Mouse (Mus musculus) C2C12 (cell line): ENCODE results near the gene Nrxn1. TPM values are rescaled to one million over a fixed set of nuclear protein-coding genes. Genes with fewer than 3 reads are reported as not detected.

ENCODE experiments used
- H3K27me3 ChIP-seq: one replicate; pipeline ENCODE4 v1.6.1; 2011; ENCODE audit not compliant: control insufficient read depth, insufficient read depth, insufficient read length
- H3K36me3 ChIP-seq: one replicate; pipeline ENCODE4 v1.6.1; 2011; ENCODE audit not compliant: control insufficient read depth, insufficient read depth
- H3K4me3 ChIP-seq: one replicate; pipeline ENCODE4 v1.5.1; 2011; ENCODE audit warnings: mild to moderate bottlenecking, control low read depth; ENCODE audit not compliant: poor library complexity, insufficient read depth, severe bottlenecking
- H3K79me2 ChIP-seq: one replicate; pipeline ENCODE4 v1.6.1; 2011; ENCODE audit not compliant: control insufficient read depth, insufficient read depth
- H3K79me3 ChIP-seq: one replicate; pipeline ENCODE4 v1.6.1; 2011; ENCODE audit warnings: low read depth, control low read depth
- H3ac ChIP-seq: one replicate; pipeline ENCODE3; 2011; ENCODE audit warnings: low read depth; ENCODE audit not compliant: control insufficient read depth, insufficient read length
- CEBPB ChIP-seq: IDR thresholded peaks from one replicate; pipeline ENCODE4 v1.6.1; 2011; ENCODE audit warnings: low read depth, mild to moderate bottlenecking, control low read depth, moderate library complexity
- CTCF ChIP-seq: IDR thresholded peaks from one replicate; pipeline ENCODE4 v1.5.1; 2011; ENCODE audit not compliant: control insufficient read depth, insufficient read depth, insufficient read length
- FOSL1 ChIP-seq: IDR thresholded peaks from one replicate; pipeline ENCODE4 v1.8.0; 2011; ENCODE audit warnings: mild to moderate bottlenecking, low read length; ENCODE audit not compliant: poor library complexity, insufficient read depth, severe bottlenecking
- MAX ChIP-seq: IDR thresholded peaks from one replicate; pipeline ENCODE4 v1.6.1; 2011; ENCODE audit warnings: mild to moderate bottlenecking, control low read depth
- MYOD1 ChIP-seq: IDR thresholded peaks from one replicate; pipeline ENCODE4 v1.6.1; 2011; ENCODE audit warnings: low read depth; ENCODE audit not compliant: control insufficient read depth, insufficient read length
- MYOG ChIP-seq: IDR thresholded peaks from one replicate; pipeline ENCODE4 v1.6.1; 2011; ENCODE audit not compliant: control insufficient read depth, insufficient read length; ENCODE audit errors: extremely low read depth
- USF1 ChIP-seq: IDR thresholded peaks from one replicate; pipeline ENCODE4 v1.6.1; 2011; ENCODE audit warnings: low read depth, mild to moderate bottlenecking, control low read depth, moderate library complexity
- polyA plus RNA-seq: library from polyadenylated mRNA; unstranded; fragments of >200 nt; fragmentation: generic; extraction: Trizol; gene quantifications from one replicate; pipeline ENCODE4 v1.2.1, GENCODE M21; 2012; ENCODE audit warnings: missing spikeins

The Nrxn1 gene
- polyA plus RNA-seq, 1 experiment: 0.22 TPM

- Histone ChIP-seq H3K79me3 (no peaks in the 10 kb centered on the region), H3K79me2 (no peaks in the 10 kb centered on the region), H3K27me3 (no peaks in the 10 kb centered on the region), H3ac (no peak overlapping the region), H3K4me3 (no peak overlapping the region), H3K36me3 (no peaks in the 10 kb centered on the region)
- TF ChIP-seq CTCF: no peak
- no peak for TF ChIP-seq CEBPB
- no peak for TF ChIP-seq FOSL1
- no peak for TF ChIP-seq USF1
- TF ChIP-seq MYOG: no peak
- no peak for TF ChIP-seq MYOD1
- no peak for TF ChIP-seq MAX
These were observed 280.4 kb downstream of the Nrxn1 start for GRCm38 (mm10) chr17:90812485-90812884.

- no peaks in the 10 kb centered on the region for H3K36me3 ChIP-seq
- no peaks in the 10 kb centered on the region for H3K79me3 ChIP-seq
- no peak overlapping the region for H3K4me3 ChIP-seq
- no peaks in the 10 kb centered on the region for H3K79me2 ChIP-seq
- no peaks in the 10 kb centered on the region for H3K27me3 ChIP-seq
- H3ac ChIP-seq: no peak overlapping the region
- no peak for TF ChIP-seq MAX
- TF ChIP-seq CTCF: peak; percentile 18
These were observed 283.4 kb downstream of the Nrxn1 start for GRCm38 (mm10) chr17:90809197-90810163.

GRCm38 (mm10) chr17:90808256-90808655, 284.6 kb downstream of the Nrxn1 start:
- Histone ChIP-seq H3K36me3 (no peaks in the 10 kb centered on the region), H3K79me2 (no peaks in the 10 kb centered on the region), H3ac (no peak overlapping the region), H3K79me3 (no peaks in the 10 kb centered on the region), H3K4me3 (no peak overlapping the region), H3K27me3 (no peaks in the 10 kb centered on the region)
- TF ChIP-seq CEBPB (no peak), MYOG (no peak), MYOD1 (no peak), CTCF (no peak), USF1 (no peak), FOSL1 (no peak), MAX (no peak)

GRCm38 (mm10) chr17:90807199-90807598, 285.7 kb downstream of the Nrxn1 start:
- Histone ChIP-seq H3K4me3 (no peak overlapping the region), H3K36me3 (no peaks in the 10 kb centered on the region), H3K27me3 (no peaks in the 10 kb centered on the region), H3K79me3 (no peaks in the 10 kb centered on the region), H3ac (no peak overlapping the region), H3K79me2 (no peaks in the 10 kb centered on the region)
- no peak for TF ChIP-seq FOSL1
- TF ChIP-seq MAX: no peak
- TF ChIP-seq CEBPB: no peak
- TF ChIP-seq USF1: no peak
- no peak for TF ChIP-seq MYOD1
- TF ChIP-seq MYOG: no peak
- TF ChIP-seq CTCF: no peak

GRCm38 (mm10) chr17:90798689-90799088, 294.2 kb downstream of the Nrxn1 start:
- H3ac ChIP-seq: no peak overlapping the region
- no peaks in the 10 kb centered on the region for H3K79me3 ChIP-seq
- no peaks in the 10 kb centered on the region for H3K27me3 ChIP-seq
- no peaks in the 10 kb centered on the region for H3K36me3 ChIP-seq
- no peak overlapping the region for H3K4me3 ChIP-seq
- no peaks in the 10 kb centered on the region for H3K79me2 ChIP-seq
- TF ChIP-seq CTCF (no peak), MYOG (no peak), FOSL1 (no peak)

- Histone ChIP-seq H3K27me3 (no peaks in the 10 kb centered on the region), H3K36me3 (no peaks in the 10 kb centered on the region), H3K79me3 (no peaks in the 10 kb centered on the region), H3ac (no peak overlapping the region), H3K4me3 (no peak overlapping the region), H3K79me2 (no peaks in the 10 kb centered on the region)
- TF ChIP-seq MYOG: no peak
- peak; percentile 77 for TF ChIP-seq FOSL1
- no peak for TF ChIP-seq MYOD1
These were observed 295.1 kb downstream of the Nrxn1 start for GRCm38 (mm10) chr17:90797659-90798288.
